Mouse (Mus musculus) CH12.LX (cell line): Measurements from ENCODE around the gene Stard13.

Experiments used
- ELF1 ChIP-seq: IDR thresholded peaks from 2 replicates; pipeline ENCODE4 v1.6.1; 2014; ENCODE audit warnings: low read depth, mild to moderate bottlenecking, inconsistent platforms, low read length, improper control_type of control experiment
- TBP ChIP-seq: conservative IDR thresholded peaks from 2 replicates; pipeline ENCODE4 v1.6.1; 2011; ENCODE audit warnings: low read depth, low read length, improper control_type of control experiment

DNA sequence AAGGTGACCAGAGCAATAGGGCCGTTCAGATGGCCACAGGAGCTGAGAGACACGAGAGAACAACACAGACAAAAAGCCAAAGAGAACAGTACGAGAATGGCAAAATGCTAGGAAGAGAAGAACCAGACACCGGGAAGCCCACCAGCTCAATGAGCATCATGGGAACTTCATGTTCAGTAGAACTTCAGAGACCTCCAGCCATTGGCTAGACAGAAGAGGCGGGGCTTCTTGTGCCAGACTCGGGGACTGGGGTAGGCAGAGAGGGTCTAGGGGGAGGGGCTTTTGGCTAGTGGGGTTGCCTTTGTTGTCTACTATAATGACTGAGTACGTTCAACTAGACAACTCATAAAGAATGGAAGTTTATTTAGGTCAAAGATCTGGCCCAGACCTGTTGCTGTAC is 239.5 kb downstream of the Stard13 start:
- TF ChIP-seq ELF1 (no peak), TBP (no peak)
